Mouse (Mus musculus): ENCODE measurements around the gene Ptov1.

- TF ChIP-seq CTCF (IDR thresholded peaks at IDR 0.05; ENCODE audit: low read depth) (no peak), EP300 (IDR thresholded peaks at IDR 0.05; ENCODE audit: low read depth) (no peak)
Observed at GRCm38 (mm10) chr7:44850146-44850545, 19.4 kb downstream of the Ptov1 start.
